Mouse (Mus musculus): ENCODE measurements around the gene 3110021N24Rik. TPM values are rescaled to one million over a fixed set of nuclear protein-coding genes. Genes with fewer than 3 reads are reported as not detected.
A peak's percentile ranks its signal among the peaks of the same experiment; 100 is the strongest.
"Not testable (repeated sequence)": the region's sequence is repeated elsewhere in the genome, so short reads cannot be mapped to it uniquely, and the experiment has no call there.

The 3110021N24Rik gene
- total RNA-seq (2021) = 1 to 10 TPM in 1 of 2 experiments, under 1 TPM in 1; 0.38 to 1.2 TPM
- long read RNA-seq, experiment 1 = 0 reads
- long read RNA-seq, experiment 2 = 0 reads

GRCm38 (mm10) chr4:108719349-108719748 is at the start of gene 3110021N24Rik:
3110021N24Rik (plus strand) TSS chr4:108719649.
- DNase-seq (ENCODE audit: low spot score in 2 of 2) = no peak

GRCm38 (mm10) chr4:108686156-108686555 is 33.3 kb upstream of the 3110021N24Rik start:
- DNase-seq (ENCODE audit: low spot score in 2 of 2) = no peak

- not testable (repeated sequence) for DNase-seq (ENCODE audit: low spot score in 2 of 2)
These were observed 32.4 kb upstream of the 3110021N24Rik start for GRCm38 (mm10) chr4:108687098-108687497.

- DNase-seq (ENCODE audit: low spot score in 2 of 2) = no peak
These were observed 29.0 kb upstream of the 3110021N24Rik start for GRCm38 (mm10) chr4:108690479-108690878.

DNA sequence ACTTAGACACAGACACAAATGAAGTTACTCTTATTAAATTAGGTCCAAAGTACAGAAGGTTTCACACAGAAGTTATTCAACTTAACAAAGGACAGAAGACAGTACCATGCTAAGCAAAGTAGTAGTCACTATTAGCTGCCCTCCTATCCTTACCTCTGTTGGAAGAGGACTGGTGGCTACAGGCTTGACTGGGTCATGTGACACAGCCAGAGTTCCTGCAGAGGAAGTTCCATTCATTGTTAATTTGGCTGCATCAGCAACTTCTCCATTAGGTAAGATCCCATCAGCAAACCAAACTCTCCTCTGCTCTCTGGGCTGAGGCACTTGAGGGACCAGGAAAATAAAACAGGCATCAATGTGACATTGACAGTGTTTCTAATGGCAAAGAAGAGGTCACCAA is 28.0 kb upstream of the 3110021N24Rik start:
- DNase-seq (ENCODE audit: low spot score in 2 of 2) = no peak

DNA sequence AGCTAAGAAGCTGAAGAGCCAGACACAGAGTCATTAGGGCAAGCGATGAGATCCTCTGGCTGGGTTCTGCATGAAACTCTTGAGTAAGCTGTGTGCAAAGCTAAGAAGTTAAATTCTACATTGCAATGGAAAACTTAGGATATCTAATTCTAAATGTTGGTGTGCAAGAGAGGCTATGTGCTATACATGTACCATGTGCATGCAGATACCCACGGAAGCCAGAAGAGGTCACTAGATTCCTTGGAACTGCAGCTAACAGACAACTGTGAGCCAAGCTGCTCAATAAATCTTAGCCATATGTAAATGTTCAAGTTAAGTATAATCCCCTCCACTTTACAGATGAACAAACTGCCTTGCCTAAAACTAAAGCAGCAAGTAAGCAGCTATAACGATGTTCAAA is 22.5 kb upstream of the 3110021N24Rik start:
- no peak for DNase-seq (ENCODE audit: low spot score in 2 of 2)

DNA sequence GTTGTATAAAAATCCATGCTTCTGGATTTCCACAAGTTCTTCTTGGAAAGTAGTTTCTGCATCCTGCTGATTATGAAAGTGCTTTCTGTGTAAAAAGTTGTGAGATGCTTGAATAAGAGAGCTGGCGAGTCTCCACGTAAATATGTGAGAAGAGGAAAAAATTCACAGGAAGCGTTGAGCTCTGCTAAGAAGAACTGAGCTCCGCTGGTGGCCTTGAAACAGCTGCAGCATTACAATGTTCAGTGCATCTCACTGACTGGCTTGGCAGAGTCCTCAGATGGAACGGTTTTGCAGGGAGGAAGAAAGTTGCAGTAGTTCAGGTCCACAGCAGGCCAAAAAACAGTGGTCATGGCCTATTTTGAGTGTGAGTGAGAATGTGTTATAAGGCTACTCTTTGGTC is 11.2 kb upstream of the 3110021N24Rik start:
- DNase-seq (ENCODE audit: low spot score in 2 of 2) = no peak

GRCm38 (mm10) chr4:108721245-108721784 is 1.9 kb downstream of the 3110021N24Rik start:
- no peak for DNase-seq (ENCODE audit: low spot score in 2 of 2)

DNA sequence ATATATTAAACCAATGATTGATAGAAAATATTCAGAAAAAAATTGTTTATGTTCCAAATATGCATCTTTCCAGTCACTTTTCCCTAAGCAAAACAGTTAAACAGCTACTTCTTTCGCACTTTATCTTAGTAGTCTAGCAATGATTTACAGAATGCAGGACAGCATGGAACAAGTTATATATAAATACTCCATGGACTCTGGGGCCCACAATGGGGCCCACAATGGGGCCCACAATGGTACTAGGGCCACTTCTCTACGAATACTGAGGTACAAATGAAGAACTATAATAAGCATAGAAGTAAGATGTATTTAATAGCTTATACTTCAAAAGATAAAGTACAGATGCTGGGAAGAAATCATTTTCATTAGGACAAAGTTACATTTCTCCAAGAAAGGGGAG is 4.7 kb downstream of the 3110021N24Rik start:
- no peak for DNase-seq (ENCODE audit: low spot score in 2 of 2)

GRCm38 (mm10) chr4:108730450-108730849 is 11.0 kb downstream of the 3110021N24Rik start:
- DNase-seq (ENCODE audit: low spot score in 2 of 2) = no peak

- DNase-seq (ENCODE audit: low spot score in 2 of 2) = no peak
These were observed 12.1 kb downstream of the 3110021N24Rik start for GRCm38 (mm10) chr4:108731582-108731981.

- no peak for DNase-seq (ENCODE audit: low spot score in 2 of 2)
These were observed 26.9 kb downstream of the 3110021N24Rik start for GRCm38 (mm10) chr4:108746160-108746873.

DNA sequence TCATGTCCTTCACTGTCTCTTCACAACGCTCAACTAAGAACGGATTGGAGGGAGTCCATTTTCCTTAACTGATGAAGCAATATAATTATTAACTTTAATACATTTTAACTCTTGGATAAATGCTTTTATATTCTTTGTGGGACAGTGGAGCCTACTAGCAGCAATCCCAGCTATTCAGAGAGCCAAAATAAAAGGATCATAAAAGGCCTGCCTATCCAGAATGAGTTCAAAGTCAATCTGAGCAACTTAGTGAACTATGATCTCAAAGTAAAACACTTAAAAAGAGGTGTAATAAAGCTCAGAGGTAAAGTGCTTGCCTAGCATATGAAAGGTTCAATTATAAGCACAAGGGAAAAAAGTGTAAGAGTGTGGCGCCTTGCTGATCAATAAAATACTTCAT is 40.1 kb downstream of the 3110021N24Rik start:
- DNase-seq (ENCODE audit: low spot score in 2 of 2) = no peak

- no peak for DNase-seq (ENCODE audit: low spot score in 2 of 2)
These were observed 49.1 kb downstream of the 3110021N24Rik start for GRCm38 (mm10) chr4:108768527-108768926.

DNA sequence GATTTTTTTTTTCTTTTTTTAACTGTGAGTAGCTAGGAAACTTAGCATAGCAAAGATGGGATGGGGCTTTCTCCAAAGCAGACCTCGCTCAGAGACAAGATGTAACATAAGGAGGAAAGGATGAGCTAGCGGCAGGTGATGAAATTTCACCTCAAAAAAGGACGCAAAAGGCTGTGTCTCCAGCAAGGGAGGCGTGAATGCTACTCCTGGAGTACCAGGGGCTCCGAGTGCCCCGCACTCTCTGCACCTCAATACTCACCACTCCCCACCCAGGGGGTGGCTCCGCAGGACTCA is 60.3 kb downstream of the 3110021N24Rik start:
- DNase-seq (ENCODE audit: low spot score in 2 of 2) = no peak

- DNase-seq (ENCODE audit: low spot score in 2 of 2) = peak; percentile 89
These were observed 60.8 kb downstream of the 3110021N24Rik start, which contains the start of gene Zfyve9 for GRCm38 (mm10) chr4:108780057-108780863. Zfyve9 (minus strand) TSS chr4:108780798.

- DNase-seq (ENCODE audit: low spot score in 2 of 2) = no peak
These were observed 61.4 kb downstream of the 3110021N24Rik start for GRCm38 (mm10) chr4:108780864-108781205.

DNA sequence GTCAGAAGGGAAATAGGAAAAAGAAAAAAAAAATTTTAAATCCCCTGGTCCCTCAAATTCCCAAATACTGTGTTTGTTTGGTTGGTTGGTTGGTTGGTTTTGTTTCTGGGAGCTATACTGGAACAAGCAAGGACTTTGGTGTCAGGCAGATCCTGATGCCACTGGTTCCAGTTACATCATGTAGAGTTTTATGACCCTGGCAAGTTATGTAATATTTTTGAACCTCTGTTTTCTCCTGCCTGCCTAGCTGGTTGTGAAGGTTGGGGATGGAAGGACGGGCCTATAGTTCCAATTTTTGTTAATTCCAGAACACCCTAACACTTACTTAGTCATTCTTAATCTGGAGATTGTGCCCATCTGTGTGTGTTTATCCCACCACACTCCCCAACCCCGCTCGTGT is 62.1 kb downstream of the 3110021N24Rik start:
- no peak for DNase-seq (ENCODE audit: low spot score in 2 of 2)

GRCm38 (mm10) chr4:108782421-108783085 is 63.1 kb downstream of the 3110021N24Rik start:
- peak in 1 of 2 experiments; percentile 22 for DNase-seq (ENCODE audit: low spot score in 2 of 2)

- DNase-seq (ENCODE audit: low spot score in 2 of 2) = no peak
These were observed 69.9 kb downstream of the 3110021N24Rik start for GRCm38 (mm10) chr4:108789258-108789936.

- DNase-seq (ENCODE audit: low spot score in 2 of 2) = no peak
These were observed 71.1 kb downstream of the 3110021N24Rik start for GRCm38 (mm10) chr4:108790507-108790906.

Data from adrenal gland, adult 18-20 months (tissue).